Mouse (Mus musculus): ENCODE data around the gene Slc25a48.

- TF ChIP-seq CTCF (IDR thresholded peaks at IDR 0.05): no peak
- no peak for TF ChIP-seq EP300 (IDR thresholded peaks at IDR 0.05)
Observed at GRCm38 (mm10) chr13:56443411-56443810, 5.3 kb downstream of the Slc25a48 start.

Measured in lung, postnatal 0 days (tissue).